Mouse (Mus musculus): ENCODE results near the gene Cacna1d. TPM values are rescaled to one million over a fixed set of nuclear protein-coding genes. Genes with fewer than 3 reads are reported as not detected.

Gene Cacna1d
- polyA plus RNA-seq, 1 experiment from 2014 or later: 8.2 TPM

- Histone ChIP-seq H3K9ac (replicated peaks) (no peak overlapping the region), H3K9me3 (no peaks in the 10 kb centered on the region), H3K27me3 (no peaks in the 10 kb centered on the region), H3K4me1 (no peaks in the 10 kb centered on the region), H3K4me3 (no peak overlapping the region), H3K27ac (replicated peaks) (no peak overlapping the region), H3K36me3 (no peaks in the 10 kb centered on the region; the same call in 1 of the 2 replicates), H3K4me2 (replicated peaks) (no peak overlapping the region)
- ATAC-seq (replicated peaks): no peak
- WGBS: 80% methylated on average over 15 of the region's 15 CpGs
Measured at GRCm38 (mm10) chr14:30078115-30078808, 413.0 kb downstream of the Cacna1d start.

DNA sequence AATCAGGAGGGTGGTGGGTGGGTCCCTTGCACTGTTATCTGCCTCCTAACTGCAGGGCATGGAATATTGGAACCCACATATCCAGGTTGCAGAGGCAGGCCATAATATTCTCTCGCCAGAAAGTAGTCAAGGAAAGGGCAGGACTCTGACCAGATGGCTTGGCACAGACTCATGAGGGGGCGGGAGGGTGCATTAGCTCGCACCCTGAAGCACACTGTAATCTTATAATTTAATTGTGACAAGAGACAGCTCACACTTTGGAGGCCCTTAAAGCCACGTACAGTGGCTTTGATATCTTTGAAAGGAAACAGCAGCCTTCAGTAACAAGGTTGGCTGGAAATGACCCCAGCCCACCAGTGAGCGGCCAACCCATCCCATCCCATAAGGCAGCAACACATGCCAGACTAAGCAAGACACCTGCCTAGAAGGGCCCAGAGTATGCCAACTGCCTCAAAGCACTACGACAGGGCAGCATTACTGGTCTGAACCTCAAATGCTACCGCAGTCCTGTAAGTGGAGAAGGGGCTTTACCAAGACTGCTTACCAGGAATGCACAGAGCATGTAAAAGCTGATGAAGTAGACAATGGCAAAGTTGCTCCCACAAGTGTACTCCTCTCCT lies 415.9 kb downstream of the Cacna1d start:
- no peaks in the 10 kb centered on the region for H3K36me3 ChIP-seq
- H3K9ac ChIP-seq (replicated peaks): no peak overlapping the region
- WGBS: 55% methylated on average over 7 of the region's 7 CpGs
- H3K27ac ChIP-seq (replicated peaks): no peak overlapping the region
- no peaks in the 10 kb centered on the region for H3K27me3 ChIP-seq
- H3K9me3 ChIP-seq: no peaks in the 10 kb centered on the region
- no peak overlapping the region for H3K4me3 ChIP-seq
- H3K4me1 ChIP-seq: no peaks in the 10 kb centered on the region
- ATAC-seq (replicated peaks): no peak
- H3K4me2 ChIP-seq (replicated peaks): no peak overlapping the region

GRCm38 (mm10) chr14:30068566-30068965 lies 422.7 kb downstream of the Cacna1d start:
- Histone ChIP-seq H3K4me1 (no peaks in the 10 kb centered on the region), H3K27me3 (no peaks in the 10 kb centered on the region), H3K4me2 (replicated peaks) (no peak overlapping the region), H3K9ac (replicated peaks) (no peak overlapping the region), H3K36me3 (no peaks in the 10 kb centered on the region), H3K27ac (replicated peaks) (no peak overlapping the region), H3K9me3 (no peaks in the 10 kb centered on the region), H3K4me3 (no peak overlapping the region)
- ATAC-seq (replicated peaks): no peak
- 71% methylated on average over 3 of the region's 3 CpGs for WGBS

DNA sequence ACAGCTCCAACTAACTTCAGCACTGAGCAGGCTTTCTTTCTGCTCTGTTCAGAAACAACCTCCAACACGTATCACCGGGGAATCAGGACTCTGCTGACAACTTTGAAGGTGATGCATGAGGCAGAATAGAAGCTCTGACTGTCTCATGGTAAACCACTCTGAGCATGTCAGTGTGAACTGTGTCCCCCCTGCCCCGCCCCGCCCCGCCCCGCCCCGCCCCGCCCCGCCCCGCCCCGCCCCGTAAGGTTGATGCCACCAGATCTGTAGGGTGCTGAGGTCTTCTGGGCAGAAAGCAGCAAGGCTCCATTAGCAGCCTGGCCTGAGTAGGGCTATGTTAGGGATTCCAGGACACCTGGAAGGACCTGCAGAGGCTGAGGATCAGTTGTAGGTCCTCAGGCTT lies 424.5 kb downstream of the Cacna1d start:
- Histone ChIP-seq H3K36me3 (no peaks in the 10 kb centered on the region), H3K27me3 (no peaks in the 10 kb centered on the region), H3K4me3 (no peak overlapping the region), H3K9me3 (no peaks in the 10 kb centered on the region), H3K4me2 (replicated peaks) (no peak overlapping the region), H3K9ac (replicated peaks) (no peak overlapping the region), H3K4me1 (no peaks in the 10 kb centered on the region), H3K27ac (replicated peaks) (no peak overlapping the region)
- no peak for ATAC-seq (replicated peaks)
- 79% methylated on average over 12 of the region's 12 CpGs for WGBS

DNA sequence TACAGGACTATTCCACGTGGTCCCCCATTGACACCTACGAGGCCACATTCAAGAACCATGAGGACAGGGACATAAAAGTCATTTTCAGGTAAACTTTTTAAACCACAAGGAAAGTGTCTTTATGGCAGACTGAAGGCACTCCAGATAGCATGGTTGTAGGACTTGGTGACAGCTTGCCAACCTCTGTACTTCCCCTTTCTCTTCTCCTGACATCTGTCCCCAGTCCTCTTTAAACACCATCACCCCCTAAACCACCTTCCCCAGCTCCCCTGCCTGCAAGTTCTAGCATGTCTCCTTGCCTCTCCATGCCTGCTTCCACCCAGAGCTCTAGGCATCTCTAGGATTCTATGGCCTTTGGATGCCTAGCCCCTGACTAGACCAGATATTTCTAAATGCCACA lies 426.4 kb downstream of the Cacna1d start:
- Histone ChIP-seq H3K9ac (replicated peaks) (no peak overlapping the region), H3K4me3 (no peak overlapping the region), H3K4me1 (no peaks in the 10 kb centered on the region), H3K27me3 (no peaks in the 10 kb centered on the region), H3K9me3 (no peaks in the 10 kb centered on the region), H3K36me3 (no peaks in the 10 kb centered on the region), H3K4me2 (replicated peaks) (no peak overlapping the region), H3K27ac (replicated peaks) (no peak overlapping the region)
- no peak for ATAC-seq (replicated peaks)
- 90% methylated on average over 2 of the region's 2 CpGs for WGBS

DNA sequence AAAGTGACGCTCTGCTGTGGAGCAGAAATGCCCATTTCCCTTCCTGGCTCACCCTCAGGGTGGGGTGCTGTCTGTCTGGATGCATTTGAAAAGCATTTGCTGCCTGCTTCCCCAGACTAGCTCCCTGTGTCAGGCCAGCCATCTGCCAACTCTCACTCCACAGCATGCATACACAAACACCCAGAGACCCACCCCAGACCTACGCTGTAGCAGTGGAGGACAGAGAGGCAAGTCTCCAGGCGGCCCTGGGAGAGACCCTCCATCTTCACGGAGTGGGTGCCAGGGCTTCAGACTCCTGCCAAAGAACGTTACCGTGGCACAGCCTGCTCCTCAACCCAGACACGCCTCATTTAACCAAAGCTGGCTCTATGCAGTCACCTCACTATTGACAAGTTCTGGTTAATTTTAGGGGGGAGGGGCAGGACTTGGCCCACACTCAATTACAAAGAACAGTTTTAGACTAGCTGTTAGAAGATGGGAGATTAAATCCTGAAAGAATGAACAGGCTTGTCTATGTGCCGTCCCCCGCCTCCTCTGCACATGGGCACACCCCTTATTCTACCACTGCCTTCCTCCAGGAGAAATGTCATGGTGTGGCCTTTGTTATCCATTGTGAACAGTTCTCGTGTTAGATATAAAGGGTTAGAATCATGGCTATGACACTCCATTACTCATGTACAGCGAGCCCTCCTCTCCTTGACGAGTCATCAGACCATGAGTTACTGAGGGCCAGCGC lies 435.1 kb downstream of the Cacna1d start:
- Histone ChIP-seq H3K4me1 (peaks cover 17% of the 10 kb centered on the region), H3K9me3 (no peaks in the 10 kb centered on the region), H3K36me3 (no peaks in the 10 kb centered on the region), H3K27me3 (no peaks in the 10 kb centered on the region), H3K4me2 (replicated peaks) (peak overlapping the region; percentile 14; the same call in 1 of the 2 replicates), H3K27ac (replicated peaks) (peak overlapping the region; percentile 79), H3K4me3 (no peak overlapping the region), H3K9ac (replicated peaks) (no peak overlapping the region)
- 24% methylated on average over 13 of the region's 13 CpGs for WGBS
- ATAC-seq (replicated peaks): peak; percentile 96

GRCm38 (mm10) chr14:30054922-30055321 lies 436.3 kb downstream of the Cacna1d start:
- no peak for ATAC-seq (replicated peaks)
- H3K27ac ChIP-seq (replicated peaks): 0 out of 2 replicates have a peak overlapping the region, but pooled peaks have one; percentile 6
- no peak overlapping the region for H3K9ac ChIP-seq (replicated peaks)
- H3K36me3 ChIP-seq: no peaks in the 10 kb centered on the region
- no peak overlapping the region for H3K4me2 ChIP-seq (replicated peaks)
- H3K27me3 ChIP-seq: no peaks in the 10 kb centered on the region
- 74% methylated on average over 7 of the region's 7 CpGs for WGBS
- H3K4me3 ChIP-seq: no peak overlapping the region
- H3K4me1 ChIP-seq: peaks cover 19% of the 10 kb centered on the region
- no peaks in the 10 kb centered on the region for H3K9me3 ChIP-seq

- Histone ChIP-seq H3K9ac (replicated peaks) (no peak overlapping the region), H3K4me3 (no peak overlapping the region), H3K4me1 (peaks cover 10% of the 10 kb centered on the region), H3K27me3 (no peaks in the 10 kb centered on the region), H3K4me2 (replicated peaks) (no peak overlapping the region), H3K9me3 (no peaks in the 10 kb centered on the region), H3K27ac (replicated peaks) (no peak overlapping the region), H3K36me3 (no peaks in the 10 kb centered on the region)
- WGBS: 81% methylated on average over 8 of the region's 8 CpGs
- no peak for ATAC-seq (replicated peaks)
Measured at GRCm38 (mm10) chr14:30050280-30050679, 441.0 kb downstream of the Cacna1d start.

DNA sequence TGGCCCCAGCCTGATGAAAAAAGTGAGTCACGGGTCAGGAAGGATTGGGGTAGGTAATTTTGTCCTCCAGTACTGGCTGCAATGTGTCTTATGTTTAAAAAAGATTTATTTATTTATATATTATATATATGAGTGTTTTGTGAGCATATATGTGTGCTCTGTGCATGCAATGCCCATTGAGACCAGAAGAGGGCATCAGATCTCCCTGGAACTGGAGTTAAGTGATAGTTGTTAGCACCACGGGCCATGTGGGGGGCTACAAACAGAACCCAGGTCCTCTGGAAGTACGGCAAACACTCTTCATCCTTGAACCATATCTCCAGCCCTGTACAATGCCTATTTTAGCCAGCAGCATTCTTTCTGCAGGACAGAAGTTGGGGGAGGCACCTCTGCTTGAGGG lies 443.2 kb downstream of the Cacna1d start:
- H3K27ac ChIP-seq (replicated peaks): no peak overlapping the region
- no peaks in the 10 kb centered on the region for H3K9me3 ChIP-seq
- no peaks in the 10 kb centered on the region for H3K36me3 ChIP-seq
- WGBS: 85% methylated on average over 3 of the region's 3 CpGs
- H3K4me1 ChIP-seq: peaks cover 5% of the 10 kb centered on the region; the same call in 1 of the 2 replicates
- no peaks in the 10 kb centered on the region for H3K27me3 ChIP-seq
- no peak overlapping the region for H3K4me2 ChIP-seq (replicated peaks)
- ATAC-seq (replicated peaks): no peak
- no peak overlapping the region for H3K4me3 ChIP-seq
- no peak overlapping the region for H3K9ac ChIP-seq (replicated peaks)

DNA sequence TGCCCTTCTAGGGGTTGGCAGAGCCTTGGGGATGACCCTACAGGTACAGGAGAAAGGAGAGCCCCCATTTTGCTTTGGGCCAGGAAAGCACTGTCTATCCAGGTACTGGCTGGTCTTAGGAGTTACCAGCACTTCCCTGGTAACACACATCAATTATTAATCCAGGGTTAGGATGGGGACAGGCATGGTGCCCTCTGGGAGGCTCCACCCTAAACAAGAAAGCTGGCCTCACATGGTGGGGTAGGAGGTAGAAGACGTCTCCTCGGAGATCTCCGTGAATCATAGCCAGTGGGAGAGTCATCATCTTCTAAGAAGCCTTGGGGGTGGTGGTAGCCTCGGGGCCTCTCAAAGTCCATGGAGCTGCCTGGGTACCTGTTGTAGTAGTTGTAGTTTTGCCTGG lies 444.3 kb downstream of the Cacna1d start:
- no peaks in the 10 kb centered on the region for H3K27me3 ChIP-seq
- no peak overlapping the region for H3K27ac ChIP-seq (replicated peaks)
- H3K4me3 ChIP-seq: no peak overlapping the region
- H3K36me3 ChIP-seq: no peaks in the 10 kb centered on the region
- no peak overlapping the region for H3K9ac ChIP-seq (replicated peaks)
- WGBS: 92% methylated on average over 4 of the region's 4 CpGs
- peaks cover 5% of the 10 kb centered on the region; the same call in 1 of the 2 replicates for H3K4me1 ChIP-seq
- no peaks in the 10 kb centered on the region for H3K9me3 ChIP-seq
- ATAC-seq (replicated peaks): no peak
- no peak overlapping the region for H3K4me2 ChIP-seq (replicated peaks)

- Histone ChIP-seq H3K36me3 (no peaks in the 10 kb centered on the region), H3K4me2 (replicated peaks) (no peak overlapping the region), H3K9ac (replicated peaks) (no peak overlapping the region), H3K4me3 (no peak overlapping the region), H3K27me3 (no peaks in the 10 kb centered on the region), H3K27ac (replicated peaks) (no peak overlapping the region), H3K9me3 (no peaks in the 10 kb centered on the region), H3K4me1 (peaks cover 5% of the 10 kb centered on the region; the same call in 1 of the 2 replicates)
- 84% methylated on average over 8 of the region's 8 CpGs for WGBS
- no peak for ATAC-seq (replicated peaks)
Measured at GRCm38 (mm10) chr14:30045704-30046220, 445.5 kb downstream of the Cacna1d start.

GRCm38 (mm10) chr14:30045239-30045638 lies 446.0 kb downstream of the Cacna1d start:
- WGBS: 92% methylated on average over 10 of the region's 10 CpGs
- H3K27me3 ChIP-seq: no peaks in the 10 kb centered on the region
- ATAC-seq (replicated peaks): no peak
- H3K36me3 ChIP-seq: no peaks in the 10 kb centered on the region
- no peak overlapping the region for H3K4me2 ChIP-seq (replicated peaks)
- no peak overlapping the region for H3K27ac ChIP-seq (replicated peaks)
- no peak overlapping the region for H3K9ac ChIP-seq (replicated peaks)
- no peaks in the 10 kb centered on the region for H3K9me3 ChIP-seq
- H3K4me1 ChIP-seq: peaks cover 5% of the 10 kb centered on the region; the same call in 1 of the 2 replicates
- no peak overlapping the region for H3K4me3 ChIP-seq

All from forebrain, embryonic 15.5 days (tissue).